Mouse (Mus musculus): Measurements from ENCODE around the gene Nploc4. TPM values are rescaled to one million over a fixed set of nuclear protein-coding genes. Genes with fewer than 3 reads are reported as not detected.

The Nploc4 gene
- polyA plus RNA-seq, 1 experiment from 2014 or later: 26.6 TPM

- Histone ChIP-seq H3K4me3 (replicated peaks) (no peak overlapping the region), H3K36me3 (peaks cover 33% of the 10 kb centered on the region), H3K27me3 (replicated peaks) (no peaks in the 10 kb centered on the region), H3K27ac (no peak overlapping the region), H3K4me2 (replicated peaks) (no peak overlapping the region), H3K9me3 (no peaks in the 10 kb centered on the region), H3K9ac (no peak overlapping the region), H3K4me1 (replicated peaks) (no peaks in the 10 kb centered on the region)
- ATAC-seq: no peak
- 93% methylated on average over 9 of the region's 9 CpGs for WGBS
Measured at GRCm38 (mm10) chr11:120388580-120388979, 48.9 kb downstream of the Nploc4 start.

DNA sequence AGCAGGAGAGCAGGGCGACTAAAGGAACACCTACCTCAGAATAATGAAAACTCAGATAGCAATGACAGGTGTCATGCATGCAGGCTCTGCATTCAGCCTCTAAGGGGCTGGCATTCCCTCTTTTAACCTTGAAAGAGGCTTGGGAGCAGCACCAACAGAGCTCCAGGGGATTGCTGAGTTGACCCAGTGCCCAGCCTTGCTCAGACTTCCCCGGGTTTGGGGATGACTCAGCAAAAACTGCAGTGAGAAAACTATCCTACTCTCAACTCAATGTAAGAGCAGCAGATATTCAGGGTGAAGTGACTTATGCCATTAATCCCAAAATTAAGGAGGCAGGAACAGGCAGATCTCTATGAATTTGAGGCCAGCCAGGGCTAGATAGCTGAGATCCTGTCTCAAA lies 50.4 kb downstream of the Nploc4 start:
- WGBS: 65% methylated on average over 2 of the region's 2 CpGs
- no peak for ATAC-seq
- H3K4me2 ChIP-seq (replicated peaks): no peak overlapping the region
- H3K4me1 ChIP-seq (replicated peaks): no peaks in the 10 kb centered on the region
- H3K9ac ChIP-seq: no peak overlapping the region
- no peak overlapping the region for H3K27ac ChIP-seq
- no peak overlapping the region for H3K4me3 ChIP-seq (replicated peaks)
- no peaks in the 10 kb centered on the region for H3K27me3 ChIP-seq (replicated peaks)
- no peaks in the 10 kb centered on the region for H3K9me3 ChIP-seq
- peaks cover 40% of the 10 kb centered on the region for H3K36me3 ChIP-seq

GRCm38 (mm10) chr11:120386632-120387031 lies 50.9 kb downstream of the Nploc4 start:
- H3K4me2 ChIP-seq (replicated peaks): no peak overlapping the region
- 93% methylated on average over 6 of the region's 6 CpGs for WGBS
- H3K4me3 ChIP-seq (replicated peaks): no peak overlapping the region
- no peak overlapping the region for H3K9ac ChIP-seq
- no peaks in the 10 kb centered on the region for H3K27me3 ChIP-seq (replicated peaks)
- no peaks in the 10 kb centered on the region for H3K4me1 ChIP-seq (replicated peaks)
- no peak overlapping the region for H3K27ac ChIP-seq
- ATAC-seq: no peak
- peaks cover 46% of the 10 kb centered on the region for H3K36me3 ChIP-seq
- H3K9me3 ChIP-seq: no peaks in the 10 kb centered on the region

GRCm38 (mm10) chr11:120382509-120382908 lies 55.0 kb downstream of the Nploc4 start:
- H3K4me2 ChIP-seq (replicated peaks): no peak overlapping the region
- H3K4me3 ChIP-seq (replicated peaks): no peak overlapping the region
- H3K36me3 ChIP-seq: peaks cover 56% of the 10 kb centered on the region
- WGBS: 92% methylated on average over 9 of the region's 9 CpGs
- no peak overlapping the region for H3K27ac ChIP-seq
- peaks cover 15% of the 10 kb centered on the region for H3K4me1 ChIP-seq (replicated peaks)
- no peaks in the 10 kb centered on the region for H3K27me3 ChIP-seq (replicated peaks)
- no peak for ATAC-seq
- no peak overlapping the region for H3K9ac ChIP-seq
- no peaks in the 10 kb centered on the region for H3K9me3 ChIP-seq

- H3K9ac ChIP-seq: no peak overlapping the region
- H3K36me3 ChIP-seq: peaks cover 53% of the 10 kb centered on the region
- H3K9me3 ChIP-seq: no peaks in the 10 kb centered on the region
- H3K4me3 ChIP-seq (replicated peaks): no peak overlapping the region
- no peak overlapping the region for H3K27ac ChIP-seq
- H3K4me1 ChIP-seq (replicated peaks): peaks cover 23% of the 10 kb centered on the region
- H3K27me3 ChIP-seq (replicated peaks): no peaks in the 10 kb centered on the region
- ATAC-seq: no peak
- no peak overlapping the region for H3K4me2 ChIP-seq (replicated peaks)
- 92% methylated on average over 4 of the region's 4 CpGs for WGBS
Measured at GRCm38 (mm10) chr11:120381157-120381556, 56.4 kb downstream of the Nploc4 start.

DNA sequence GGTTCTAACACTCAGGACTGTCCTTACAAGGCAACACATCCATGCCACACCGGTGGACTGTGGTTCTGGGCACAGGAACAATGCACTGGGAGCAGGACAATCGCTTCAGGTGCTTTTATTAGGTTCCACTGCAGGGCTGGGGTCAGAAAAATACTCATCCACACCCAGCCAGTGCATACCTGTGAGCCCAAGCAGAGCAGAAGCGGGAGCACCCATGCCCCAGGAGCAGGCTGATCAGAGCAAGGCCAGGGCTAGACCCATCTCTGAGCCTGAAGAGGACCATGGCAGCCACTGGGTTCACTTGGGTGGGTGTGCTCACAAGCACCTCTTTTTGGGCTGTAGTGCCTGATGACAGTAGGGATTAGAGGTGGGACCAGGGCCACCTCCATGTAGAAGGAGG lies 57.2 kb downstream of the Nploc4 start:
- no peak overlapping the region for H3K9ac ChIP-seq
- peaks cover 23% of the 10 kb centered on the region for H3K4me1 ChIP-seq (replicated peaks)
- no peak for ATAC-seq
- no peak overlapping the region for H3K4me3 ChIP-seq (replicated peaks)
- H3K36me3 ChIP-seq: peaks cover 54% of the 10 kb centered on the region
- 91% methylated on average over 3 of the region's 3 CpGs for WGBS
- H3K27me3 ChIP-seq (replicated peaks): no peaks in the 10 kb centered on the region
- H3K9me3 ChIP-seq: no peaks in the 10 kb centered on the region
- no peak overlapping the region for H3K27ac ChIP-seq
- H3K4me2 ChIP-seq (replicated peaks): no peak overlapping the region

- ATAC-seq: peak; percentile 94
- Histone ChIP-seq H3K9me3 (no peaks in the 10 kb centered on the region), H3K27me3 (replicated peaks) (no peaks in the 10 kb centered on the region), H3K4me2 (replicated peaks) (peak within 1 kb of the TSS; percentile 94), H3K4me1 (replicated peaks) (peaks cover 23% of the 10 kb centered on the region), H3K36me3 (peaks cover 56% of the 10 kb centered on the region), H3K4me3 (replicated peaks) (peak within 1 kb of the TSS; percentile 83), H3K9ac (peak within 1 kb of the TSS; percentile 79), H3K27ac (peak within 1 kb of the TSS; percentile 54)
- WGBS: 7% methylated on average over 54 of the region's 54 CpGs
Measured at GRCm38 (mm10) chr11:120378611-120379540, 58.6 kb downstream of the Nploc4 start, which contains the start of gene Faap100. Gene Faap100 (minus strand): TSS chr11:120378764.

DNA sequence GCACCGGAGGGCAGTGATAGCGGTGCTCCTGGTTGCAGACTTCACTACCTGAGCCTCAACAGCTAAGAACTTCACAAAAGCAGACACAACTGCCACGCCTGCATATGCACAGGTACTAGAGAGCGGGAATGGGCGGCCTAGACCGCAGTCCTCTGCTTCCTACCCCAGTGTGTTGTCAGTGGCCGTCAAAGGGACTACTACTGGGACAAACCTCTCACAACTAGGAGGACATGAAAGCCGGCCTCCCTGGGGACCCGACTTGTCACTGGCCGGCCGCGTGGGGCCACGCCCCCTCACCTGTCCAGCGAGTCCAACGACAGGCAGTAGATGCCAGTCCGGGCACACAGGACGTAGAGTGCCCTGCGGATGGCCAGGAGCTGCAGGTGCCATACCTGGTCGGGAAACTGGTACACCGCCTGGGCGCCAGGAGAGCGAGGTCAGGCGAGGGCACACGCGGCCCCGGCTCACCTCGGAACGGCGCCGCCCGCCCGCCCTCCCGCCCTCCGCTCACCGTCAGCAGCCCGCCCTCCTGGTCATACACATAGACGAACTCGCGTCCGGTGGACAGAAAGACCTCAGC lies 59.4 kb downstream of the Nploc4 start:
- peak; percentile 74 for ATAC-seq
- Histone ChIP-seq H3K36me3 (peaks cover 58% of the 10 kb centered on the region), H3K4me3 (replicated peaks) (peak overlapping the region; percentile 83), H3K9me3 (no peaks in the 10 kb centered on the region), H3K27ac (0 out of 2 replicates have a peak overlapping the region, but pooled peaks have one; percentile 38), H3K4me2 (replicated peaks) (peak overlapping the region; percentile 94), H3K4me1 (replicated peaks) (peaks cover 23% of the 10 kb centered on the region), H3K9ac (peak overlapping the region; percentile 79), H3K27me3 (replicated peaks) (no peaks in the 10 kb centered on the region)
- 2% methylated on average over 39 of the region's 40 CpGs for WGBS

- Histone ChIP-seq H3K27ac (no peak overlapping the region), H3K4me3 (replicated peaks) (peak overlapping the region; percentile 83), H3K36me3 (peaks cover 52% of the 10 kb centered on the region), H3K9ac (peak overlapping the region; percentile 79; the same call in 1 of the 2 replicates), H3K9me3 (no peaks in the 10 kb centered on the region), H3K4me2 (replicated peaks) (peak overlapping the region; percentile 94), H3K27me3 (replicated peaks) (no peaks in the 10 kb centered on the region), H3K4me1 (replicated peaks) (peaks cover 23% of the 10 kb centered on the region)
- 66% methylated on average over 10 of the region's 10 CpGs for WGBS
- ATAC-seq: no peak
Measured at GRCm38 (mm10) chr11:120377337-120377736, 60.2 kb downstream of the Nploc4 start.

DNA sequence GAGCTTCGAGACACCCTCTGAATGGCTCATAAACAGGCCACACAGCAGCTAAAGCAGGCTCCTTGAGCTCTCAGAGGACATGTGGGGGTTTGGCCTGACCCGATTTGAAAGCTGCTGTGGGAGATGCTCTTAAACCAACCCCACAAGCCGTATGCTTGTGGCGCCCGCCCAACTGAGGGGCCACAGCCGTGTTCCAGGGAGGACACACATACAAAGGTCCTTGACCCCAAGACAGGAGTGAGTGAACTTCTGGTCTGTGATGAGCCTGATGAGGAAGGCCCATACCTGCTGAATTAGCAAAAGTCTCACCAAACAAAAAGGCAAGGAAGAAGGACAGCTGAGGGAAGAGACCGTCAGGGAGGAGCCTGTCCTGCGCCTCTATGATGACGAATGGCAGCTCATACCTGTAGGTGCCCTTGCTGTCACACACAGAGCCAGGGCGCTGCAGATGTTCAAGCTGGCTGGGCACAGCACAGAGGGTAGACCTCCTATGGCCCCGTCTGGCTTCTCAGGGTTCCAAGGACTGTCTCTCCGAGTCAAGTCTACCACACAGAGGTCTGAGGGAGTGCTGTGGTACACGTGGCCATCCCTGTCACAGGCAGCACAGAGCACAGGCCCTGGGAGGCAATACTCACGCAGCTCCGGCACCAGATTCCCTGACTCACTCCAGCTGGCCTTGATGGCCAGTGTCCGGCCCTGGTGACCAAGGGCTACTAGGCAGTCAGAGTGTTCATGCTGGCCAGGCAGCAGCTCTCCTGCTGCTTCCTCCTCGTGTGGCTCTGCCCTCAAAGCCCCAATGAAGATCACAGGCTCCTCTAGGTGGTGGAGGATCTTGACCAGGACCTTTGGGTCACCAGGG lies 61.0 kb downstream of the Nploc4 start:
- no peak for ATAC-seq
- Histone ChIP-seq H3K4me1 (replicated peaks) (peaks cover 23% of the 10 kb centered on the region), H3K9me3 (no peaks in the 10 kb centered on the region), H3K27me3 (replicated peaks) (no peaks in the 10 kb centered on the region), H3K36me3 (peaks cover 43% of the 10 kb centered on the region), H3K4me2 (replicated peaks) (0 out of 2 replicates have a peak overlapping the region, but pooled peaks have one; percentile 94), H3K27ac (no peak overlapping the region), H3K9ac (no peak overlapping the region), H3K4me3 (replicated peaks) (no peak overlapping the region)
- 88% methylated on average over 17 of the region's 17 CpGs for WGBS

DNA sequence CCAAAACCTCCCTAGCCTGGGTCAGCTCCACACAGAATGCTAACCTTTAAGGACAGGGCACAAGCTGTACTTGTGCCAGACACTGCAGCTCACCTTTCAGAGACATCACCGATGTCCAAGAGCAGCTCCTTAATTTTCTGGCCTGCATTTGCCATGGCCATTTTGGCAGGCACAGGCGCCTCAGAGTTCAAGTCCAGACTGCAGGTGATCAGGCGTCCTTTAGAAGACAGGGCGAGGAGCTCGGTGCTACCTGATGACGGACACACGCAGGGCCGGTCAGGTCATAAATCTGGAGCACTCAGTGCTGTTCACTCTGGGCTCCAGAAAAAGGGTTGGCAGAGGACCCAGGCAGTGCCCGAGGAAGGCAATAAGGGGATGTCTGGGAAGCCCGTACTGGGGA lies 62.2 kb downstream of the Nploc4 start:
- Histone ChIP-seq H3K9me3 (no peaks in the 10 kb centered on the region), H3K36me3 (peaks cover 38% of the 10 kb centered on the region), H3K27me3 (replicated peaks) (no peaks in the 10 kb centered on the region), H3K4me2 (replicated peaks) (no peak overlapping the region), H3K27ac (no peak overlapping the region), H3K4me1 (replicated peaks) (peaks cover 23% of the 10 kb centered on the region), H3K4me3 (replicated peaks) (no peak overlapping the region), H3K9ac (no peak overlapping the region)
- no peak for ATAC-seq
- 92% methylated on average over 10 of the region's 10 CpGs for WGBS
